7 mouse cellular contexts compared by ENCODE assay signal in the genomic region with DNA sequence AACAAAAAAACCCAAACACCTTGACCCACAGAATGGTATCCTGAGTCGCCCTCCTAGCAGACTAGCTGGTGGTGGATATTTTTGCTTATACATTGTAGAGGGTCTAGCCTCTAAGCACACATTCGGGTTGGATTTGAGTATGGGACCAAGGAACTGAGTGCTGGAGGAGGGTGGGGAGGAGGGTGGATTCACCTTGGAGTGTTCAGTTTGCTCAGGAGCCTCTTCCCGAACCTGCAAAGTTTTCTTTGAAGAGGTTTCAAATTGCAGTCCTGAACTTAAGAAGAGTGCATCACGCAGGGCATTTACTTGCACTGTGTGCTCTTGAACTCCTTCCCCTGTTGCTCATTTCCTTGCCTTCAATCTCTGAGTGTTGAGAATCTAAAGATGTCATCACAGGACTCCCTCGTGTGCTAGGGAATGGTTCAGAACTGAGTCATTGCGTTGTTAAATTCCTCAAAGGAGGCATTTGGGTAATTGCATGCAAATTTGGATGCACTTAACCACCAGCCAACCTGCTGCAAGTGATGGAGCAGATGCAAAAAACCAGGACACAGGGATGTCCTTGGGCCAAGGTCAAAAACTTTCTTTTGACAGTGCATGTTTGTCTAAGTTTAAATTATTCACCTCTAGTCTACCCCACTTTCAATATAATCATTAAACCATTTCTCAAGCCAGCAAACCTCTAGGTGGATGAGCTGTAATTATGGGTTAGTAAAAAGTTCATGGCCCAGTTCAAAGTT. TPM values are rescaled to one million over a fixed set of nuclear protein-coding genes. Genes with fewer than 3 reads are reported as not detected.
DNase-seq lines count a peak whose midpoint lies in the region; ATAC-seq and TF ChIP-seq lines count a peak whose summit lies in the region.

No protein-coding gene starts in this region.

- no peak for TF ChIP-seq CTCF in C2C12 (IDR thresholded peaks at IDR 0.05; ENCODE audit: control insufficient read depth, insufficient read depth, insufficient read length)

- H3ac ChIP-seq in C2C12 (ENCODE audit: control insufficient read depth, insufficient read length, low read depth) = no peak overlapping the region

- peak overlapping the region; percentile 67 for H3K4me2 ChIP-seq in forebrain, embryonic 14.5 days (ENCODE audit: low read length)
- H3K4me2 ChIP-seq in limb, embryonic 12.5 days = peak overlapping the region; percentile 63

- in situ Hi-C loops in ES-E14 (cut with MboI; ENCODE audit: low sequenced_read_pairs in 2 of 2, unreplicated experiment in 2 of 2) = no loop called here

- peaks cover 32% of the 10 kb centered on the region for H3K79me2 ChIP-seq in C2C12 (ENCODE audit: control insufficient read depth, insufficient read depth)

- DNase-seq in ES-E14 (ENCODE audit: low read depth, low spot score) = no peak
- DNase-seq in forebrain, embryonic 14.5 days (ENCODE audit: low spot score) = peak; percentile 37
- peak; percentile 6 for DNase-seq in splenic B cell, adult 2 months (ENCODE audit: low read depth, low spot score)
- DNase-seq in testis, postnatal 14 days (ENCODE audit: low spot score) = no peak
- no peak for DNase-seq in urinary bladder, postnatal 25 days (ENCODE audit: low spot score)

- no peaks in the 10 kb centered on the region for H3K9me3 ChIP-seq in ES-E14 (ENCODE audit: control insufficient read depth, insufficient read depth, low read depth, low read length)
- H3K9me3 ChIP-seq in forebrain, embryonic 14.5 days (replicated peaks; ENCODE audit: control insufficient read depth, low read length) = no peaks in the 10 kb centered on the region
- H3K9me3 ChIP-seq in limb, embryonic 12.5 days = no peaks in the 10 kb centered on the region

- peaks cover 3% of the 10 kb centered on the region for H3K79me3 ChIP-seq in C2C12 (ENCODE audit: low read depth)

- no peaks in the 10 kb centered on the region for H3K27me3 ChIP-seq in C2C12 (ENCODE audit: control insufficient read depth, insufficient read depth, insufficient read length)
- no peaks in the 10 kb centered on the region for H3K27me3 ChIP-seq in forebrain, embryonic 14.5 days (replicated peaks; ENCODE audit: control insufficient read depth, insufficient read depth, low read length)
- H3K27me3 ChIP-seq in limb, embryonic 12.5 days = no peaks in the 10 kb centered on the region
- H3K27me3 ChIP-seq in splenic B cell, adult 2 months (ENCODE audit: control insufficient read depth, insufficient read depth, low read length, poor library complexity, severe bottlenecking) = no peaks in the 10 kb centered on the region

- H3K36me3 ChIP-seq in C2C12 (ENCODE audit: control insufficient read depth, insufficient read depth) (no peaks in the 10 kb centered on the region), ES-E14 (ENCODE audit: control insufficient read depth, insufficient read depth, low read length, poor library complexity, severe bottlenecking) (no peaks in the 10 kb centered on the region)
- no peaks in the 10 kb centered on the region for H3K36me3 ChIP-seq in forebrain, embryonic 14.5 days (ENCODE audit: control insufficient read depth, insufficient read depth, low read length)
- H3K36me3 ChIP-seq in limb, embryonic 12.5 days = no peaks in the 10 kb centered on the region
- no peaks in the 10 kb centered on the region for H3K36me3 ChIP-seq in splenic B cell, adult 2 months (ENCODE audit: control insufficient read depth, insufficient read depth, low read length, poor library complexity, severe bottlenecking)

- no peak for ATAC-seq in forebrain, embryonic 14.5 days
- peak; percentile 19; the same call in 1 of the 2 replicates for ATAC-seq in limb, embryonic 12.5 days (ENCODE audit: insufficient number of reproducible peaks, insufficient read depth, low FRiP score, low TSS enrichment, low read depth)

- peak overlapping the region; percentile 76; the same call in 1 of the 2 replicates for H3K9ac ChIP-seq in ES-E14 (ENCODE audit: insufficient read depth, low read depth, low read length, poor library complexity, severe bottlenecking)
- peak overlapping the region; percentile 86 for H3K9ac ChIP-seq in forebrain, embryonic 14.5 days (ENCODE audit: low read length)
- H3K9ac ChIP-seq in limb, embryonic 12.5 days (replicated peaks) = peak overlapping the region; percentile 84; the same call in 1 of the 2 replicates

- no peak overlapping the region for H3K27ac ChIP-seq in ES-E14 (ENCODE audit: insufficient read depth, low read depth, low read length, poor library complexity, severe bottlenecking)
- H3K27ac ChIP-seq in forebrain, embryonic 14.5 days (ENCODE audit: low read depth, low read length) = peak overlapping the region; percentile 94; the same call in 1 of the 2 replicates
- peak overlapping the region; percentile 98 for H3K27ac ChIP-seq in limb, embryonic 12.5 days

- peaks cover 0 to 6% of the 10 kb centered on the region in 2 experiments; a peak in 2 of 4 replicates for H3K4me1 ChIP-seq in ES-E14 (ENCODE audit: control insufficient read depth in 2 of 2, insufficient read depth in 2 of 2, low read length in 2 of 2, poor library complexity in 1 of 2)
- peaks cover 8% of the 10 kb centered on the region; the same call in 1 of the 2 replicates for H3K4me1 ChIP-seq in forebrain, embryonic 14.5 days (ENCODE audit: control insufficient read depth, insufficient read depth, low read length)
- H3K4me1 ChIP-seq in limb, embryonic 12.5 days (replicated peaks) = peaks cover 9% of the 10 kb centered on the region

- WGBS in forebrain, embryonic 14.5 days = 10% methylated on average over 6 of the region's 6 CpGs
- 3% methylated on average over 6 of the region's 6 CpGs for WGBS in limb, embryonic 12.5 days

- H3K4me3 ChIP-seq in C2C12 (ENCODE audit: insufficient read depth, poor library complexity, severe bottlenecking) (peak overlapping the region; percentile 67), ES-E14 (ENCODE audit: insufficient read depth in 1 of 2, low read depth in 1 of 2, low read length in 2 of 2, poor library complexity in 1 of 2, severe bottlenecking in 1 of 2) (peak overlapping the region; percentile 78 to 95)
- peak overlapping the region; percentile 80 for H3K4me3 ChIP-seq in forebrain, embryonic 14.5 days (ENCODE audit: low read depth, low read length)
- peak overlapping the region; percentile 74 for H3K4me3 ChIP-seq in limb, embryonic 12.5 days (replicated peaks)

TF ChIP-seq in C2C12, 6 proteins besides CTCF, POLR2A, EP300 and RAD21:
- TF ChIP-seq MYOD1 (IDR thresholded peaks at IDR 0.05; ENCODE audit: control insufficient read depth, insufficient read length, low read depth) (no peak), CEBPB (IDR thresholded peaks at IDR 0.05; ENCODE audit: low read depth) (no peak), FOSL1 (IDR thresholded peaks at IDR 0.05; ENCODE audit: insufficient read depth, low read length, poor library complexity, severe bottlenecking) (no peak), MYOG (IDR thresholded peaks at IDR 0.05; ENCODE audit: control insufficient read depth, extremely low read depth, insufficient read length) (no peak), USF1 (IDR thresholded peaks at IDR 0.05; ENCODE audit: low read depth) (no peak), MAX (IDR thresholded peaks at IDR 0.05) (no peak)

TF ChIP-seq in ES-E14, 5 proteins besides CTCF, POLR2A, EP300 and RAD21:
- TF ChIP-seq CHD2 (IDR thresholded peaks at IDR 0.05; ENCODE audit: low read depth, low read length) = no peak
- TF ChIP-seq ZC3H11A (IDR thresholded peaks at IDR 0.05; ENCODE audit: borderline replicate concordance, low read depth, low read length) = no peak
- no peak for TF ChIP-seq ZNF384 (IDR thresholded peaks at IDR 0.05; ENCODE audit: low read depth, low read length)
- no peak for TF ChIP-seq MAFK (IDR thresholded peaks at IDR 0.05; ENCODE audit: insufficient read depth, low read depth, low read length)
- TF ChIP-seq HCFC1 (IDR thresholded peaks at IDR 0.05; ENCODE audit: borderline replicate concordance, insufficient read depth, low read length) = no peak

RNA-seq across cellular contexts. Expression of a gene that starts 1.7 kb away (rescaled TPM):
- 36.2 TPM for polyA plus RNA-seq in C2C12 (2012; fragmentation: generic; extraction: Trizol)
- total RNA-seq in ES-E14 (2012; rRNA removed) = 52.4 and 53.4 TPM in 2 replicates
- 244 and 275 TPM in 2 replicates for polyA plus RNA-seq in forebrain, embryonic 14.5 days (2014; fragmentation: Nextera tagmentation; extraction: Ambion mirVana)
- 195 and 197 TPM in 2 replicates for polyA plus RNA-seq in limb, embryonic 12.5 days (2016; fragmentation: Nextera tagmentation; extraction: Ambion mirVana)

RNA-seq across cellular contexts. Expression of a gene that starts 32.3 kb away (rescaled TPM):
- polyA plus RNA-seq in C2C12 (2012; fragmentation: generic; extraction: Trizol) = 3.4 TPM
- total RNA-seq in ES-E14 (2012; rRNA removed) = 22.6 and 23.4 TPM in 2 replicates
- polyA plus RNA-seq in forebrain, embryonic 14.5 days (2014; fragmentation: Nextera tagmentation; extraction: Ambion mirVana) = 43.1 and 43.6 TPM in 2 replicates
- 35.2 and 42.8 TPM in 2 replicates for polyA plus RNA-seq in limb, embryonic 12.5 days (2016; fragmentation: Nextera tagmentation; extraction: Ambion mirVana)

RNA-seq across cellular contexts. Expression of a gene that starts 48.5 kb away (rescaled TPM):
- 13.4 TPM for polyA plus RNA-seq in C2C12 (2012; fragmentation: generic; extraction: Trizol)
- total RNA-seq in ES-E14 (2012; rRNA removed) = 2.9 and 5.2 TPM in 2 replicates
- 7.9 and 8.0 TPM in 2 replicates for polyA plus RNA-seq in forebrain, embryonic 14.5 days (2014; fragmentation: Nextera tagmentation; extraction: Ambion mirVana)
- polyA plus RNA-seq in limb, embryonic 12.5 days (2016; fragmentation: Nextera tagmentation; extraction: Ambion mirVana) = 6.6 and 7.7 TPM in 2 replicates

Comparison
In these comparisons a context has a peak if more than half of its experiments do, and no peak if none do; other contexts are left out.
1. DNase-seq: peak in forebrain, embryonic 14.5 days (single experiment) and splenic B cell, adult 2 months (single experiment); none in ES-E14 (single experiment), testis, postnatal 14 days (single experiment) and urinary bladder, postnatal 25 days (single experiment).
2. Peak in every context shown above with its lines, with median percentiles within 50 percentile points of each other: H3K4me3 ChIP-seq and H3K9ac ChIP-seq.